Mouse (Mus musculus): ENCODE measurements around the gene E2f1. TPM values are rescaled to one million over a fixed set of nuclear protein-coding genes. Genes with fewer than 3 reads are reported as not detected.

The E2f1 gene
- total and polyA plus RNA-seq, 3 experiments = 7.4 to 14.9 (median 8.7) TPM

Other genes with a start within 250 kb of the E2f1 start
- gene Cdk5rap1, start 196.9 kb downstream of the E2f1 start, total RNA-seq (2021) = 10 to 100 TPM in 1 of 2 experiments, 1 to 10 TPM in 1; 9.7 to 14.4 TPM
- 5.9 and 7.1 TPM in 2 replicates for gene Cdk5rap1, start 196.9 kb downstream of the E2f1 start, polyA plus RNA-seq (2012; rRNA removed)
- gene Snta1, start 161.8 kb downstream of the E2f1 start, total RNA-seq (2021) = 10 to 100 TPM; 19.9 to 29.6 TPM
- 53.6 and 57.1 TPM in 2 replicates for gene Snta1, start 161.8 kb downstream of the E2f1 start, polyA plus RNA-seq (2012; rRNA removed)
- 10 to 100 TPM; 34.5 to 49.1 TPM for gene Cbfa2t2, start 133.4 kb downstream of the E2f1 start, total RNA-seq (2021)
- gene Cbfa2t2, start 133.4 kb downstream of the E2f1 start, polyA plus RNA-seq (2012; rRNA removed) = 9.6 and 11.3 TPM in 2 replicates
- not detected for gene 1700003F12Rik, start 22.8 kb downstream of the E2f1 start, total RNA-seq (2021)
- gene 1700003F12Rik, start 22.8 kb downstream of the E2f1 start, polyA plus RNA-seq (2012; rRNA removed) = 0.79 and 1.2 TPM in 2 replicates
- gene Actl10, start 18.1 kb downstream of the E2f1 start, total RNA-seq (2021) = not detected
- gene Actl10, start 18.1 kb downstream of the E2f1 start, polyA plus RNA-seq (2012; rRNA removed) = not detected in 2 replicates
- gene Necab3, start 11.0 kb downstream of the E2f1 start, total RNA-seq (2021) = 1 to 10 TPM; 1.5 to 1.6 TPM
- 3.3 and 4.3 TPM in 2 replicates for gene Necab3, start 11.0 kb downstream of the E2f1 start, polyA plus RNA-seq (2012; rRNA removed)
- 10 to 100 TPM; 34.7 to 36.6 TPM for gene Pxmp4, start 33.8 kb upstream of the E2f1 start, total RNA-seq (2021)
- gene Pxmp4, start 33.8 kb upstream of the E2f1 start, polyA plus RNA-seq (2012; rRNA removed) = 48.1 and 55.5 TPM in 2 replicates
- gene Zfp341, start 43.4 kb upstream of the E2f1 start, total RNA-seq (2021) = 1 to 10 TPM; 3.0 to 3.6 TPM
- gene Zfp341, start 43.4 kb upstream of the E2f1 start, polyA plus RNA-seq (2012; rRNA removed) = 5.9 and 7.2 TPM in 2 replicates
- gene 4930519P11Rik, start 43.5 kb upstream of the E2f1 start, total RNA-seq (2021) = under 1 TPM in 1 of 2 experiments, not detected in 1; 0.66 TPM
- gene 4930519P11Rik, start 43.5 kb upstream of the E2f1 start, polyA plus RNA-seq (2012; rRNA removed) = 1.1 and 2.5 TPM in 2 replicates
- gene Chmp4b, start 81.8 kb upstream of the E2f1 start, total RNA-seq (2021) = 100 to 1,000 TPM; 236 to 263 TPM
- 96.3 and 114 TPM in 2 replicates for gene Chmp4b, start 81.8 kb upstream of the E2f1 start, polyA plus RNA-seq (2012; rRNA removed)
- gene Gm14214, start 200.1 kb upstream of the E2f1 start, total RNA-seq (2021) = not detected
- not detected in 2 replicates for gene Gm14214, start 200.1 kb upstream of the E2f1 start, polyA plus RNA-seq (2012; rRNA removed)
- gene Raly, start 221.2 kb upstream of the E2f1 start, total RNA-seq (2021) = 100 to 1,000 TPM; 193 to 201 TPM
- gene Raly, start 221.2 kb upstream of the E2f1 start, polyA plus RNA-seq (2012; rRNA removed) = 295 and 306 TPM in 2 replicates
- not detected for gene a, start 221.5 kb upstream of the E2f1 start, total RNA-seq (2021)
- gene a, start 221.5 kb upstream of the E2f1 start, polyA plus RNA-seq (2012; rRNA removed) = 0.58 TPM in 1 of 2 replicates, not detected in the other

All from adrenal gland, adult 2 months (tissue).